Mouse (Mus musculus): ENCODE data around the gene Stk19.

Stk19 gene

DNA sequence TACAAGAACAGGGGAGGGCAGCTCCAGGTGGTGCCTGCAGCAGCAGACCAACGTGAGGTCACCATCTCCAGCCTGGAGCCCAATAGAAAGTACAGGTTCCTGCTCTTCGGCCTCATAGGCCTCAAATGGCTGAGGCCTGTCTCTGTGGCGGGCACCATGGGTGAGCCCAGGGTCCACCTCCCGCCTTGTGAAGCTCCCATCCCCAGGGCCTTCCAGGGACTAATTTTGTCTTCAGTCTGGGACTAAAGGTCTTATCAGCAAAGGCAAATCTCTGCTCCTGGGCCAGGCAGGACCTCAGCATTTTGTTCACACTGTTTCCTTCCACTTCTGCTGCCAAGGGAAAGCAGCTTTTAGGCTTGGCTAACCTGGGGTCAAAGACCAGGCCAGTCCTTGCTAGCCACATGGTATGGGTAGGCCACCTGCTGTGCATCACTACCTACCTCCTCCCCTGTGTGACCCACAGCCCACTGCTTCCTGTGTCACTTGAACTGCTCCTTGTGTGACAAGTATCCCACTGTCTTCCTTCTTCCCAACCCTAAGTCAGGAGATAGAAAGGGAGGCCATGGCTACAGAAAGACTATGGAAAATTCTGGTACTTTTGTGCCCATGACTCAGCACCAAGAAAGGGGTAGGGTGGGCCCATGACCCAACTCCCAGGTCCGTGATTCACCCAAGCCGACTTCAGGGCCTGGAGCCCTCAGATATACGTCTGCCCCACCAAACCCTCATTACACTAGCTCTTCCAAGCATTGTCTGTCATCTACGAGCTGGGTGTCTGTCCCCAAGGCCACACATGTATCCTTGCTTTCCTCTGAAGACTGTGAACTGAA, 40.2 kb downstream of the Stk19 start:
- no peak overlapping the region for H3K4me3 ChIP-seq (replicated peaks; ENCODE audit: low read length)

DNA sequence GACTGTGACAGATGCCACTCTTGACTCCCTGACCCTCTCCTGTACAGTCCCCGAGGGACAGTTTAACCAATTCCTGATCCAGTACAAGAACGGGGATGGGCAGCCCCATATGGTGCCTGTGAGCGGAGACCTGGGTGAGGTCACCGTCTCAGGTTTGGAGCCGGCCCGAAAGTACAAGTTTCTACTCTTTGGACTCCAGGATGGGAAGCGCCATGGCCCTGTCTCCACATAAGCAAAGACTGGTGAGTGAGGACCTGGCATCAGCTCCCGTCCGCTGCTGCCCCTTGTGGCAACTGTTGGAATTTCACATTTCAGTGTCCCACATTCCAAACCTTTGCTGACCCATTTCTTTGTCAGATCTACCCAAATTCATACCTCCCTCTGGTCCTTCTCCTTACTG, 41.1 kb downstream of the Stk19 start:
- Histone ChIP-seq H3K9me3 (ENCODE audit: low read length) (peaks cover 43% of the 10 kb centered on the region), H3K4me3 (replicated peaks; ENCODE audit: low read length) (no peak overlapping the region), H3K27me3 (ENCODE audit: insufficient read depth, low read length) (peaks cover 7% of the 10 kb centered on the region; the same call in 1 of the 2 replicates), H3K36me3 (ENCODE audit: insufficient read depth, low read length) (no peaks in the 10 kb centered on the region), H3K4me1 (replicated peaks; ENCODE audit: low read depth, low read length) (no peaks in the 10 kb centered on the region)
- TF ChIP-seq CTCF (conservative IDR thresholded peaks at IDR 0.05; ENCODE audit: low read length) (peak; percentile 31), NANOG (IDR thresholded peaks at IDR 0.05; ENCODE audit: borderline replicate concordance, low read length) (no peak), POU5F1 (IDR thresholded peaks at IDR 0.05; ENCODE audit: borderline replicate concordance, low read length) (no peak)

More for the DNA sequence above, 40.2 kb downstream of the Stk19 start:
- Histone ChIP-seq H3K9me3 (ENCODE audit: low read length) (peaks cover 35% of the 10 kb centered on the region), H3K4me1 (replicated peaks; ENCODE audit: low read depth, low read length) (no peaks in the 10 kb centered on the region), H3K27me3 (ENCODE audit: insufficient read depth, low read length) (peaks cover 12% of the 10 kb centered on the region), H3K36me3 (ENCODE audit: insufficient read depth, low read length) (no peaks in the 10 kb centered on the region)
- no peak for TF ChIP-seq NANOG (IDR thresholded peaks at IDR 0.05; ENCODE audit: borderline replicate concordance, low read length)
- no peak for TF ChIP-seq POU5F1 (IDR thresholded peaks at IDR 0.05; ENCODE audit: borderline replicate concordance, low read length)
- no peak for TF ChIP-seq CTCF (conservative IDR thresholded peaks at IDR 0.05; ENCODE audit: low read length)

DNA sequence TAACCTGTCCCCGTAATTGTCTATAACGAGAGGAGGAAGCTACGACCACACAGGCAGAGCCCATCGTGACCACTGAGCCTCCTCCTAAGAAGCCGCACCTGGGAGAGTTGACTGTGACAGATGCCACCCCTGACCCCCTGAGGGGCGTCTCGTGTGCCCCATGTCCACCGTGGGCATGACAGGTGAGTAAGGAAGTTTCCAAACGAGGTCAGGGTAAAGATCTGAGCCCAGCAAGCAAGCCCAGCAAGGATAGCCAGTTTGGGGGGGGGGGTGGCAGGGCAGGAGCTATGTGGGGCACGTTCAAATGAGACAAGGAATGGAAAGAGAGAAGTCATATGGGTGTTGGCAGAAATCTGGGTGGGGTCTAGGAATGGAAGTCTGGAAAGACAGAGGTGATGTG, 41.7 kb downstream of the Stk19 start:
- TF ChIP-seq NANOG (IDR thresholded peaks at IDR 0.05; ENCODE audit: borderline replicate concordance, low read length): no peak
- no peak for TF ChIP-seq POU5F1 (IDR thresholded peaks at IDR 0.05; ENCODE audit: borderline replicate concordance, low read length)
- TF ChIP-seq CTCF (conservative IDR thresholded peaks at IDR 0.05; ENCODE audit: low read length): no peak
- no peaks in the 10 kb centered on the region for H3K36me3 ChIP-seq (ENCODE audit: insufficient read depth, low read length)
- no peaks in the 10 kb centered on the region for H3K4me1 ChIP-seq (replicated peaks; ENCODE audit: low read depth, low read length)
- peaks cover 7% of the 10 kb centered on the region; the same call in 1 of the 2 replicates for H3K27me3 ChIP-seq (ENCODE audit: insufficient read depth, low read length)
- no peak overlapping the region for H3K4me3 ChIP-seq (replicated peaks; ENCODE audit: low read length)
- peaks cover 48% of the 10 kb centered on the region for H3K9me3 ChIP-seq (ENCODE audit: low read length)

DNA sequence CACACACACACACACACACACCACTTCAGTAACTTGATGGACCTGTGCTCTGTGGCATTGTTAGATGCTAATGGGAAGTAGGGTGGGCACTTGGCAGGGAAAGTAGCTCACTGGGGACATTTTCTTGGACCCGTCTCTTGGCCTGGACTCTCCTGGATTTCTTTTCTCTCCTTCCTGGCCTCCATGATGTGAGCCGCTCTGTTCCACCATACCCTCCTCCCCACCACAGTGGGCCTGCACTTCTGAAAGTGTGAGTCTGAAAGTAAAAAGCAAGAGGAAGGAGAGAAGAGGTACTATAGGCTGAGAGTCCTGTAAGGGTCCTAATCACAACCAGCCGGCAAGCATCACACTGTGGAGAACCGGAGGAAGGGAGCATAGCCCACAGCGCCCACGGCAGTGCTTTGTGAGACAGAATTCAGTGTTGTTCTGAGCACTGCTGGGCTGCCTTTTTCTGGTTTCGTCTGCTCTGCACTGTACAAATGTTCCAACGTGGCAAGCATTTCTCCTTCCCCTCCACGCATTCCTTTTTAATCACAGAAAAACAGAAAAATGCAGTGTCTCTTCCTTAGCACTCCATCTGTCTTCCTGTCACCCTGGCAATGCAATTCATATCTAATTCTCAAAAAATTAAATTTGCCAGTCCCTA, 58.9 kb downstream of the Stk19 start:
- no peaks in the 10 kb centered on the region for H3K27me3 ChIP-seq (ENCODE audit: insufficient read depth, low read length)
- H3K9me3 ChIP-seq (ENCODE audit: low read length): peaks cover 73% of the 10 kb centered on the region
- no peaks in the 10 kb centered on the region for H3K4me1 ChIP-seq (replicated peaks; ENCODE audit: low read depth, low read length)
- TF ChIP-seq NANOG (IDR thresholded peaks at IDR 0.05; ENCODE audit: borderline replicate concordance, low read length) (no peak), POU5F1 (IDR thresholded peaks at IDR 0.05; ENCODE audit: borderline replicate concordance, low read length) (no peak), CTCF (conservative IDR thresholded peaks at IDR 0.05; ENCODE audit: low read length) (no peak)
- no peaks in the 10 kb centered on the region for H3K36me3 ChIP-seq (ENCODE audit: insufficient read depth, low read length)
- H3K4me3 ChIP-seq (replicated peaks; ENCODE audit: low read length): no peak overlapping the region

All from E14TG2a.4 (cell line).